Mouse (Mus musculus): ENCODE results near the gene Gm16451.
"Not testable (repeated sequence)": the region's sequence is repeated elsewhere in the genome, so short reads cannot be mapped to it uniquely, and the experiment has no call there.

Gm16451 gene

GRCm38 (mm10) chr7:22118145-22118544 is at the start of gene Gm16451:
Gene Gm16451 (minus strand): TSS chr7:22118245.
- DNase-seq = not testable (repeated sequence)

GRCm38 (mm10) chr7:22163935-22164334 is 45.9 kb upstream of the Gm16451 start, which contains the start of gene Vmn1r142:
Gene Vmn1r142 (minus strand): TSS chr7:22164035.
- not testable (repeated sequence) for DNase-seq

DNA sequence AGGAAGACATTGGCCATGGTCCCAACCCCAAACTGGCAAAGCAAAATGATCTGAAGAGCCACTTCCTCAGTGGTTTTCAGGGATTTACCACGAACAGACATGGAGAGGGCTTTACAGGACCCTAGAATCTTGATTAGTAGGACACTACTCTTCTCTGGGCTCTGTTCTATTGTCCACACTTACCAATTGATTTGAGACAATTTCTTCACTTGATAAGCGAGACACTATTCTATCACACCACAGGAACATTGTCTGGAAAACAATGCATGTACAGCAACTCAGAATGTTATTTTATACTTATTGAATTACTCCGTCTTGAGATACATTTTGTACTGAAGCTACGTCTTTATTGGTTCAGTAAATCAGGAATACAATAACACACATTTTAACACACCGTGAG is 16.6 kb upstream of the Gm16451 start, which contains the start of gene Gm10666:
TSS of gene Gm10666 (minus strand) at position 101 of the 400 bp plus-strand sequence.
- DNase-seq = not testable (repeated sequence)

DNA sequence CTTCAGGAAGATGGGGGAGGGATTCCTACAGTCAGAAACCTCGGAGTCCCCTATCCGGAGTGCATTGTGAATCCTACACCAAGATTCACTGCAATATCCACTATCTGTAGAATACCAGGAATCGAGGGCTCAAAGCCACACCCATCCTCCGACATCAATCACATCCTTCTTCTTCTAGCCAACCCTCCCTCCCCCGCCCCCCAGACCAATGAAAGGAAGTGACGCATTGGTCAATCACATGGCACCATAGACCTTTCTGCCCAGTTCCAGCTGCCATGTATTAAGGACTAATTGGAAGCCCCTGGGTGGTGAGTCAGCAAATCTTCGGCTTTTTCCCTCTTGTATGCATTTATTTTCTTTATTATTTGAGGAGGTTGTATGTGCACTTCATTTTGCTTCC is 49.3 kb downstream of the Gm16451 start, which contains the start of gene Vmn1r139:
TSS of gene Vmn1r139 (plus strand) at position 301 of the 400 bp plus-strand sequence.
- DNase-seq = not testable (repeated sequence)
